Mouse (Mus musculus) bone marrow macrophage, adult 2 months (primary cell): ENCODE results near the gene Cacng1. TPM values are rescaled to one million over a fixed set of nuclear protein-coding genes. Genes with fewer than 3 reads are reported as not detected.

Source experiments
- H3K27ac ChIP-seq: 2 replicates; pipeline ENCODE4 v1.5.1; 2012; ENCODE audit warnings: low read depth, low read length; ENCODE audit not compliant: insufficient read depth
- H3K4me1 ChIP-seq: 2 replicates; pipeline ENCODE4 v1.6.1; 2012; ENCODE audit warnings: low read length; ENCODE audit not compliant: control insufficient read depth, insufficient read depth
- H3K4me3 ChIP-seq: 2 replicates; pipeline ENCODE4 v1.5.1; 2012; ENCODE audit warnings: mild to moderate bottlenecking, low read length, moderate library complexity; ENCODE audit not compliant: insufficient read depth
- CTCF ChIP-seq: IDR thresholded peaks from 2 replicates; pipeline ENCODE4 v1.5.1; 2012; ENCODE audit warnings: low read depth, mild to moderate bottlenecking, low read length, moderate library complexity
- POLR2A ChIP-seq: IDR thresholded peaks from 2 replicates; pipeline ENCODE4 v1.6.1; 2012; ENCODE audit warnings: mild to moderate bottlenecking, low read depth, low read length, borderline replicate concordance
- polyA plus RNA-seq: library from polyadenylated mRNA; stranded (reverse); fragments of >200 nt; gene quantifications from 2 replicates; pipeline ENCODE4 v1.2.4, GENCODE M21; 2012; ENCODE audit not compliant: missing spikeins, insufficient read depth, insufficient read length

Cacng1 gene
- polyA plus RNA-seq, 1 experiment, result not detected

GRCm38 (mm10) chr11:107737886-107738285 lies 21.6 kb upstream of the Cacng1 start:
- Histone ChIP-seq H3K4me3 (no peak overlapping the region), H3K27ac (no peak overlapping the region), H3K4me1 (no peaks in the 10 kb centered on the region)
- TF ChIP-seq POLR2A, result no peak
- TF ChIP-seq CTCF, result no peak

GRCm38 (mm10) chr11:107734133-107734532 lies 17.8 kb upstream of the Cacng1 start:
- no peak overlapping the region for H3K4me3 ChIP-seq
- H3K4me1 ChIP-seq, result no peaks in the 10 kb centered on the region
- TF ChIP-seq CTCF, result no peak
- no peak for TF ChIP-seq POLR2A
- no peak overlapping the region for H3K27ac ChIP-seq

DNA sequence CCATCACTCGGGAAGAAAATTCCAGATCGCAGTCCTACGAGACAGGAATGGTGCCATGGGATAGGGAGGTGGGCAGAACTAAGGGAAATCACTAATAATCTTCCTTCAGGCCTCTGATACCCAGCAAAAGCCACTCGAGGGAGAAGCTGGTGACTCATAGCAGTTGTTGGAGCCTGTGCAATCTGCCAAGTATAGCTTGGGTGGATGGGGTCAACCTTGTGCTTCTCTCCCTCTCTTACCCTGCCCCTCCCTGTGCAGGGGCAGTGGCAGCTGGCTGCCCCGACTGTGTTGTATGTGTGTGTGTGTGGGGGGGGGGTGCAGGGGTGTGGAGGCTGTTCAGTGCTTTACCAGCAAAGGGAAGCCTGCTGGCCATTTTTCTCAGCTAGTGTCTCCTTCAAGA lies 15.2 kb upstream of the Cacng1 start:
- Histone ChIP-seq H3K27ac (no peak overlapping the region), H3K4me3 (no peak overlapping the region), H3K4me1 (no peaks in the 10 kb centered on the region)
- TF ChIP-seq CTCF (no peak), POLR2A (no peak)

DNA sequence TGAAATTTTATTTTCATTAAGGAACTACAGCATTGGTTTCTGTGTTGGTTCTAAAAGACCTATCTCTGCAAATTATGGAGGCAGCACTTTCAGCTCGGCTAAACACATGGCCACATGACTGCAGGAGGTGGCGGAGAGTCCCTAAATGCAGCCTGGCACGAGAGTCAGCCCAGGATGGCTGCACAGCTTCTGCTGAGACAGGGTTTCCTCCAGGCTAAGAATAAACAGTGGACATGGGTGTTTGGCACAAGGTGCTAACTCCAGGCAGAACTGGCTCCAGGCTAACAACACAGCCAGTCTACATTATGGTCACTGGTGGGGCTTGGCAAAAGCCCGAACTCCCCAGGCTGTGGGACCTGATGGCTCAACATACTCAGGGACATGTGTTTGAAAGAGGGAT lies 14.6 kb upstream of the Cacng1 start:
- no peak overlapping the region for H3K4me3 ChIP-seq
- no peaks in the 10 kb centered on the region for H3K4me1 ChIP-seq
- H3K27ac ChIP-seq, result no peak overlapping the region
- TF ChIP-seq POLR2A, result no peak

DNA sequence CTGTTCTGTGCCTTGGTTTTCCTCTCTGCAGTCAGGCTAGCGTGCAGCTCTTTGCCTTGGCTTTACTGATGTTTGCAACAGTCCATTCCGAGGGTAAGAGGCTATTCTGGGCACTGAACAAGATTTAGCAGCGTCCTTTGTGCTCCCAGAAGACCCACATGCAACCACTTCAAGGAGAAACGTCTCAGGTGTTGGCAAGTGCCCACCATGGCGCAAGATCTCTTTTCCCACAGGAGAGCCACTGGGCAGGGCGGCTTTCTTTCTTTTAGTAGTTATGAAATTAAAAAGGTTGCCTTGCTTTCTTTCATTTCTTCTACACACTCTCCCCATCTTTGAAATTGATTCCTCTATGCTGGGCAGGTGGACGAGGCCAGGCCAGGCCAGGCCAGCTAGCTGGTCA lies 12.8 kb upstream of the Cacng1 start:
- H3K4me3 ChIP-seq, result no peak overlapping the region

DNA sequence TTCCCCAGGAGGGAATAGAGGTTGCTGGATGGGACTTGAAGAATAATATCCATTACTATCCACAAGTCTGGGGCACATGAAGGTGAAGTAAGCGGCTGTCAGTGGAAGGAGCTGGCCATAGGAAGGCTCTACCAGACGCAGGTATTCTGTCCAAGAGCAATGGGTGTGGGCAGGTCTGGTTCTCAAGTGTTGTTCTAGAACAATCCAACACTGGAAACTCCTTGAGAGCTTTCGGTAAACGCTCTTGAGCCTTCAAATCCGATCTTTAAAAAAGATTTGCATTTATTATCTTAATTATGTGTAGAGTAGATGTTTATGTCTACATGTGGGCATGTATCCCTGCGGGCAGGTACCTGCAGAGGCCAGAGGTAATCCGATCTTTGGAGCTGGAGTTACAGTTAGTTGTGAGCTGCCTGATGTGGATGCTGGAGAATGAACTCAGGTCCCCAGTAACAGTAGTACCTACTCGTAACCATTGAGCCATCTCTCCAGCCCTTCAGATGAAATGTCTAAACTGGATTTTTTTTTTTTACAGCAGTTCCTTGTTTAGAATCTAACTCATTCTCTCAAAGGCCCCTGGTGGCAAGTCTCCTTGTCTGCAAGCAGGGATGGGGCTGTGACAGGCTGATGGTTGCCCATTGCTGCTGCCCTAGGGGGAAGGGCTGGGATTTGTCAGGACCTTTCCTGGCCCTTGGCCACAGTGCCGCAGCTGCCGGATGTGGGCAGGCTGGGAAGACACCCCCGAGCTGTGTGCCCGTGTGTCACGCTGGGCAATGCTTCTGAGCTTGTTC lies 11.9 kb upstream of the Cacng1 start:
- TF ChIP-seq CTCF, result no peak
- no peak for TF ChIP-seq POLR2A
- Histone ChIP-seq H3K27ac (no peak overlapping the region), H3K4me3 (no peak overlapping the region), H3K4me1 (no peaks in the 10 kb centered on the region)

More for the DNA sequence above, 12.8 kb upstream of the Cacng1 start:
- Histone ChIP-seq H3K4me1 (no peaks in the 10 kb centered on the region), H3K27ac (no peak overlapping the region)
- TF ChIP-seq CTCF, result no peak
- no peak for TF ChIP-seq POLR2A

GRCm38 (mm10) chr11:107724603-107725002 lies 8.3 kb upstream of the Cacng1 start:
- no peak overlapping the region for H3K27ac ChIP-seq
- no peak overlapping the region for H3K4me3 ChIP-seq
- no peaks in the 10 kb centered on the region for H3K4me1 ChIP-seq
- TF ChIP-seq POLR2A (no peak), CTCF (no peak)

DNA sequence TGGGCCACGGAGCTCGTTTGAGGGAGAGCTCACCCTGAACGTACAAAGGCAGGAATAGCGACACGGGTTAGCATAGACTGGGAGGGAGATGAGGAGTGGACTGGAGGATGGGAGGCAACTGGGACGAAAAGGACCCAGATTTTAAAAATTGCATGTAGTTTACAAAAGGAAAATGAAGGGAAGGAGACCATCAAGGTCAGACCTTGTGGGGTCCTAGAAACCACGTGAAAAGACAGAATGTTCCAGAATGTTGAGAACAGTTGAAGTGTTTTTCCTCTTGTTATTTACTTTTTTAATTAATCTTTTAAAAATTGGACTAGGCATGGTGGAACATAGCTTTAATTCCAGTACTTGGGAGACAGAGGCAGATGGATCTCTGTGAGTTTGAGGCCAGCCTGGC lies 4.7 kb upstream of the Cacng1 start:
- Histone ChIP-seq H3K4me3 (no peak overlapping the region), H3K27ac (no peak overlapping the region), H3K4me1 (no peaks in the 10 kb centered on the region)
- no peak for TF ChIP-seq POLR2A
- no peak for TF ChIP-seq CTCF

GRCm38 (mm10) chr11:107720264-107721021 lies 4.1 kb upstream of the Cacng1 start:
- no peak overlapping the region for H3K4me3 ChIP-seq
- no peaks in the 10 kb centered on the region for H3K4me1 ChIP-seq
- TF ChIP-seq POLR2A (no peak), CTCF (no peak)
- no peak overlapping the region for H3K27ac ChIP-seq

GRCm38 (mm10) chr11:107714368-107714767 lies 2.0 kb downstream of the Cacng1 start:
- H3K4me3 ChIP-seq, result no peak overlapping the region
- no peak overlapping the region for H3K27ac ChIP-seq
- no peak for TF ChIP-seq CTCF
- TF ChIP-seq POLR2A, result no peak
- H3K4me1 ChIP-seq, result no peaks in the 10 kb centered on the region
